9 mouse cellular contexts compared by ENCODE assay signal in the genomic region with DNA sequence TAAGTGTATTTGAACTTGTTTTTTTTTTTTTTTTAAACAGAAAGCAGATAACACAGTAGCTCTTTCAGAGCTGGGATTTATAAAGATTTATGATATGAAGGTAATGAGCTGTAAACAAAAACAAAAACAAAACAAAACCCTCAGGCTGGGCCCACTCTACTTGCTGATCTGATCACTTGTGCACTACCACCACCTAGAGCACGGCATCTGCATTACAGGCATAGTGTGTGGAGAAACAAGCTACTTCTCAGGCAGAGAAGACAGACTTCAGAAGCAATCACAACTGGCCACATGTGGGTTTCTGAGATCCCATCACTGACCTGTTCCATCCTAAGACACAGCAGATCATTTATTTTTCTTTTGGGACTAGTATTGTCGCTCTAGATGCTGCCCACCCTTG. TPM values are rescaled to one million over a fixed set of nuclear protein-coding genes. Genes with fewer than 3 reads are reported as not detected.
DNase-seq lines count a peak whose midpoint lies in the region; ATAC-seq and TF ChIP-seq lines count a peak whose summit lies in the region.
"Had no signal": no experiment of that assay in that cellular context is flagged by ENCODE, and none has a peak within 500 bp of the region (broad histone marks: within the 10 kb centered on the region; RNA-seq: fewer than 3 reads in every experiment).

No protein-coding gene starts in this region.

- H3K4me3 ChIP-seq in cerebellum, adult 2 months (replicated peaks; ENCODE audit: insufficient read depth, low read depth, low read length), result no peak overlapping the region
- H3K4me3 ChIP-seq in liver, adult 2 months (ENCODE audit: insufficient read depth, low read depth, low read length), result no peak overlapping the region
- no peak overlapping the region for H3K4me3 ChIP-seq in limb, embryonic 11.5 days (ENCODE audit: low read depth, low read length)
- H3K4me3 ChIP-seq: myocyte had no signal

- H3K4me2 ChIP-seq in limb, embryonic 11.5 days (ENCODE audit: low read depth, severe bottlenecking), result no peak overlapping the region

- H3K4me1 ChIP-seq in cerebellum, adult 2 months (ENCODE audit: control insufficient read depth, insufficient read depth, low read length), result no peaks in the 10 kb centered on the region
- H3K4me1 ChIP-seq in liver, adult 2 months (ENCODE audit: control insufficient read depth, insufficient read depth, low read length), result no peaks in the 10 kb centered on the region
- H3K4me1 ChIP-seq in limb, embryonic 11.5 days (ENCODE audit: control insufficient read depth, insufficient read depth, low read length), result no peaks in the 10 kb centered on the region

- H3K9me3 ChIP-seq in limb, embryonic 11.5 days (ENCODE audit: control insufficient read depth, low read length), result no peaks in the 10 kb centered on the region

- no peaks in the 10 kb centered on the region for H3K27me3 ChIP-seq in cerebellum, adult 2 months (ENCODE audit: control insufficient read depth, insufficient read depth, low read length)
- H3K27me3 ChIP-seq in liver, adult 2 months (ENCODE audit: control insufficient read depth, insufficient read depth, low read length), result no peaks in the 10 kb centered on the region
- H3K27me3 ChIP-seq in limb, embryonic 11.5 days (ENCODE audit: control insufficient read depth, insufficient read depth, low read length), result no peaks in the 10 kb centered on the region

- TF ChIP-seq CTCF in cerebellum, adult 2 months (IDR thresholded peaks at IDR 0.05; ENCODE audit: borderline replicate concordance, insufficient read depth, low read depth, low read length), result peak; percentile 14; the same call in 1 of the 2 replicates
- TF ChIP-seq CTCF in liver, adult 2 months (IDR thresholded peaks at IDR 0.05; ENCODE audit: low read depth, low read length), result peak; percentile 67; the same call in 1 of the 2 replicates

- H3K27ac ChIP-seq in cerebellum, adult 2 months (ENCODE audit: insufficient read depth, low read length), result no peak overlapping the region
- H3K27ac ChIP-seq in liver, adult 2 months (replicated peaks; ENCODE audit: insufficient read depth, low read depth, low read length), result no peak overlapping the region
- no peak overlapping the region for H3K27ac ChIP-seq in limb, embryonic 11.5 days (replicated peaks; ENCODE audit: low read depth, low read length)

- no peaks in the 10 kb centered on the region for H3K36me3 ChIP-seq in liver, adult 2 months (ENCODE audit: control insufficient read depth, insufficient read depth, low read length)
- no peaks in the 10 kb centered on the region for H3K36me3 ChIP-seq in limb, embryonic 11.5 days (ENCODE audit: control insufficient read depth, insufficient read depth, low read length)

- WGBS in cerebellum, adult 2 months, result 49% methylated on average over 2 of the region's 2 CpGs
- 25% methylated on average over 2 of the region's 2 CpGs for WGBS in liver, adult 2 months
- 25% methylated on average over 2 of the region's 2 CpGs for WGBS in limb, embryonic 11.5 days

- no peak for ATAC-seq in limb, embryonic 11.5 days (ENCODE audit: insufficient number of reproducible peaks, low FRiP score, low TSS enrichment, low read depth)
- ATAC-seq in inflammation-experienced regulatory T-cells, adult 6 months, result no peak

- H3K9ac ChIP-seq in liver, adult 2 months (ENCODE audit: low read depth, low read length), result no peak overlapping the region
- no peak overlapping the region for H3K9ac ChIP-seq in limb, embryonic 11.5 days (ENCODE audit: low read length)

- no peak for TF ChIP-seq POLR2A in cerebellum, adult 2 months (IDR thresholded peaks at IDR 0.05; ENCODE audit: borderline replicate concordance, insufficient read depth, low read length)
- no peak for TF ChIP-seq POLR2A in liver, adult 2 months (IDR thresholded peaks at IDR 0.05; ENCODE audit: extremely low read depth, insufficient read depth, low read length)

- H3K79me2 ChIP-seq in liver, adult 2 months (ENCODE audit: control insufficient read depth, insufficient read depth, low read length), result no peaks in the 10 kb centered on the region

- DNase-seq in cerebellum, adult 2 months, result no peak
- DNase-seq in cerebellum, adult 9-10 months, result no peak
- peak; percentile 36 for DNase-seq in liver, adult 2 months (ENCODE audit: extremely low read depth, low read depth, low spot score)
- DNase-seq in liver, result no peak
- DNase-seq in adipocyte (ENCODE audit: low spot score), result peak; percentile 37
- DNase-seq in limb, embryonic 11.5 days (ENCODE audit: low spot score), result peak; percentile 69
- no peak for DNase-seq in layer of hippocampus, adult 9-11 months

RNA-seq across cellular contexts. Expression of a gene that starts 38.6 kb away (rescaled TPM):
- 9.7 and 10.3 TPM in 2 replicates for polyA plus RNA-seq in cerebellum, adult 2 months (2012; rRNA removed)
- not detected in 2 replicates for total RNA-seq in liver, adult 2 months (2014; rRNA removed)
- not detected in 2 replicates for polyA plus RNA-seq in liver, adult 2 months (2012; rRNA removed)
- polyA plus RNA-seq in limb, embryonic 11.5 days (2014; fragmentation: Nextera tagmentation; extraction: Ambion mirVana), result 1.1 and 1.5 TPM in 2 replicates
- under 1 TPM in 1 of 3 experiments, not detected in 2; 0.21 TPM for polyA plus RNA-seq in inflammation-experienced regulatory T-cells, adult 6 months (2017; shearing (Covaris generic))

Comparison
In these comparisons a context has a peak if more than half of its experiments do, and no peak if none do; other contexts are left out.
1. DNase-seq: peak in liver, adult 2 months (single experiment), adipocyte (single experiment) and limb, embryonic 11.5 days (single experiment); none in cerebellum, adult 2 months (0 of 2), cerebellum, adult 9-10 months (single experiment), liver (single experiment) and layer of hippocampus, adult 9-11 months (single experiment).